ENCODE assay signal across 32 mouse cellular contexts in the genomic region with DNA sequence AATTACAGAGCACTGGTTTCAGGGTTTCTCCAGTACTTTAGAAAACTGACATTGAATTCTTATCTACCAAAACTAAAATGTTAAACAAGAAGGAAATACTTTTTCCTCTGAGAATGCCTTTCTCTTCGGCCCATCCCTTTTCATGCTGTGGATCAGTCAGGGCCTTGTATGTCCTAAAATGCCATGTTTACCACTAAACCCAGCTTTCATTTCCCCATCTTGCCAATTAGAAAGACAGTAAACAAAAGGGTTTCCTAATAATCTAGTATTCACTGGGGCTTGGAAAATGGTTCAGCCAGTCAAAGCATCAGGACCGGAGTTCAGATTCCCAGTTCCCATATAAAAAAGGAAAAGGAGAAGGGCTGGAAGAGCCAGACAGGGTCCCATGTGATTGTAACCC. TPM values are rescaled to one million over a fixed set of nuclear protein-coding genes. Genes with fewer than 3 reads are reported as not detected.
DNase-seq lines count a peak whose midpoint lies in the region; ATAC-seq and TF ChIP-seq lines count a peak whose summit lies in the region.
"Had no signal": no experiment of that assay in that cellular context is flagged by ENCODE, and none has a peak within 500 bp of the region (broad histone marks: within the 10 kb centered on the region; RNA-seq: fewer than 3 reads in every experiment).

No protein-coding gene starts in this region.

- no peak overlapping the region for H3K4me2 ChIP-seq in liver, embryonic 15.5 days
- H3K4me2 ChIP-seq: forebrain, embryonic 15.5 days; heart, embryonic 13.5 days; hindbrain, embryonic 14.5 days had no signal

- no peaks in the 10 kb centered on the region for H3K27me3 ChIP-seq in ES-Bruce4 (ENCODE audit: control insufficient read depth, insufficient read depth, low read length, poor library complexity, severe bottlenecking)
- H3K27me3 ChIP-seq in liver, embryonic 15.5 days, result no peaks in the 10 kb centered on the region
- H3K27me3 ChIP-seq: CH12.LX; forebrain, embryonic 15.5 days; heart, embryonic 13.5 days had no signal

- H3K36me3 ChIP-seq in ES-Bruce4 (ENCODE audit: control insufficient read depth, insufficient read depth, low read length, poor library complexity, severe bottlenecking), result peaks cover 24% of the 10 kb centered on the region
- H3K36me3 ChIP-seq in liver, embryonic 15.5 days (replicated peaks), result peaks cover 60% of the 10 kb centered on the region

- H3K4me3 ChIP-seq in gastrocnemius, adult 2 months, result no peak overlapping the region
- no peak overlapping the region for H3K4me3 ChIP-seq in ES-Bruce4 (ENCODE audit: low read depth, low read length)
- no peak overlapping the region for H3K4me3 ChIP-seq in liver, embryonic 15.5 days (replicated peaks)
- H3K4me3 ChIP-seq: forebrain, embryonic 10.5 days; forebrain, embryonic 15.5 days; heart, embryonic 10.5 days; heart, embryonic 13.5 days had no signal

- no peak for ATAC-seq in liver, embryonic 15.5 days (ENCODE audit: insufficient read depth)
- 0 out of 2 replicates have a peak, but pooled peaks have one; percentile 52 for ATAC-seq in monocyte, adult 5-6 weeks (replicated peaks; ENCODE audit: insufficient number of reproducible peaks, low FRiP score, low TSS enrichment, poor library complexity, severe bottlenecking)
- ATAC-seq: activated CD4-positive, CD25-positive, alpha-beta regulatory T cell, adult 4 months; forebrain, embryonic 15.5 days; hindbrain, postnatal 0 days; inflammation-experienced regulatory T-cells, adult 6 months had no signal

- DNase-seq in gastrocnemius, adult 2 months, result no peak
- no peak for DNase-seq in gastrocnemius, adult 18-20 months (ENCODE audit: low spot score)
- no peak for DNase-seq in heart, adult 8-10 months (ENCODE audit: low spot score)
- no peak for DNase-seq in Muller cell, postnatal 12 days (ENCODE audit: inconsistent ontology term)
- DNase-seq: adrenal gland, postnatal 10 days; adrenal gland, postnatal 36 days; B cell, adult 2 months; cerebellum, adult 18-20 months; cerebellum, adult 9-10 months; cerebellum, postnatal 14 days; gastrocnemius, postnatal 14 days; heart, adult 18-20 months; heart, postnatal 14 days; heart, postnatal 4 days had no signal

- 75% methylated on average over 2 of the region's 2 CpGs for WGBS in liver, embryonic 15.5 days (ENCODE audit: insufficient replicate concordance)

- TF ChIP-seq POLR2A in ES-Bruce4 (IDR thresholded peaks at IDR 0.05; ENCODE audit: insufficient read depth, low read length), result no peak

- intact Hi-C loops in gastrocnemius, adult 2 months (cut with DNase I), result no loop called here

- H3K4me1 ChIP-seq in ES-Bruce4 (ENCODE audit: control insufficient read depth, insufficient read depth, low read length), result peaks cover 1% of the 10 kb centered on the region
- peaks cover 32% of the 10 kb centered on the region for H3K4me1 ChIP-seq in liver, embryonic 15.5 days (replicated peaks)
- H3K4me1 ChIP-seq: forebrain, embryonic 10.5 days; heart, embryonic 10.5 days had no signal

- 0 out of 2 replicates have a peak overlapping the region, but pooled peaks have one; percentile 7 for H3K27ac ChIP-seq in gastrocnemius, adult 2 months
- H3K27ac ChIP-seq in ES-Bruce4 (ENCODE audit: insufficient read depth, low read length), result peak overlapping the region; percentile 44; the same call in 1 of the 2 replicates
- 0 out of 2 replicates have a peak overlapping the region, but pooled peaks have one; percentile 11 for H3K27ac ChIP-seq in liver, embryonic 15.5 days (replicated peaks)
- H3K27ac ChIP-seq: forebrain, embryonic 10.5 days; forebrain, embryonic 15.5 days; heart, embryonic 10.5 days; heart, embryonic 13.5 days; hindbrain, embryonic 14.5 days; hindbrain, postnatal 0 days had no signal

- no peak for TF ChIP-seq EP300 in ES-Bruce4 (IDR thresholded peaks at IDR 0.05; ENCODE audit: insufficient read depth, low read depth, low read length)

- H3K9ac ChIP-seq in ES-Bruce4 (ENCODE audit: low read depth, poor library complexity, severe bottlenecking), result no peak overlapping the region
- H3K9ac ChIP-seq in liver, embryonic 15.5 days, result no peak overlapping the region
- H3K9ac ChIP-seq: forebrain, embryonic 15.5 days; heart, embryonic 13.5 days; hindbrain, embryonic 14.5 days had no signal

- no peaks in the 10 kb centered on the region for H3K9me3 ChIP-seq in ES-Bruce4 (replicated peaks; ENCODE audit: control insufficient read depth, insufficient read depth, low read length, poor library complexity, severe bottlenecking)
- H3K9me3 ChIP-seq in liver, embryonic 15.5 days (replicated peaks), result no peaks in the 10 kb centered on the region
- H3K9me3 ChIP-seq: forebrain, embryonic 15.5 days; heart, embryonic 10.5 days; heart, embryonic 13.5 days had no signal

- no peak for TF ChIP-seq CTCF in gastrocnemius, adult 2 months (IDR thresholded peaks at IDR 0.05)
- TF ChIP-seq CTCF in ES-Bruce4 (IDR thresholded peaks at IDR 0.05; ENCODE audit: low read depth, low read length), result no peak

RNA-seq across cellular contexts. Expression of gene Sp3, which starts 14.8 kb away (rescaled TPM):
- total RNA-seq in gastrocnemius, adult 2 months (2021), result 10 to 100 TPM; 20.7 to 23.2 TPM
- total RNA-seq in gastrocnemius, adult 18-20 months (2021), result 10 to 100 TPM; 17.2 to 20.5 TPM
- 98.0 and 102 TPM in 2 replicates for polyA plus RNA-seq in ES-Bruce4 (2011; ENCODE audit: insufficient read depth, insufficient read length, low read depth, missing spikeins)
- 33.3 and 33.6 TPM in 2 replicates for polyA plus RNA-seq in liver, embryonic 15.5 days (2015; fragmentation: Nextera tagmentation; extraction: Ambion mirVana)
- total RNA-seq in monocyte, adult 5-6 weeks (2017), result 204 to 233 TPM (median 229 TPM) in 3 replicates
- 10 to 100 TPM; 31.0 to 34.0 (median 32.0) TPM for total RNA-seq in heart, adult 8-10 months (2022)

RNA-seq across cellular contexts. Expression of gene Gm11084, which starts 21.1 kb away (rescaled TPM):
- not detected for total RNA-seq in gastrocnemius, adult 2 months (2021)
- not detected for total RNA-seq in gastrocnemius, adult 18-20 months (2021)
- not detected in 2 replicates for polyA plus RNA-seq in ES-Bruce4 (2011; ENCODE audit: insufficient read depth, insufficient read length, low read depth, missing spikeins)
- polyA plus RNA-seq in liver, embryonic 15.5 days (2015; fragmentation: Nextera tagmentation; extraction: Ambion mirVana), result not detected in 2 replicates
- not detected in 3 replicates for total RNA-seq in monocyte, adult 5-6 weeks (2017)
- not detected for total RNA-seq in heart, adult 8-10 months (2022)
- total RNA-seq: adrenal gland, postnatal 10 days; adrenal gland, postnatal 36 days; CH12.LX; gastrocnemius, postnatal 14 days; gastrocnemius, postnatal 4 days; heart, adult 18-20 months; heart, postnatal 14 days; heart, postnatal 4 days; hindbrain, postnatal 0 days; MEL had no signal
- polyA plus RNA-seq: activated CD4-positive, CD25-positive, alpha-beta regulatory T cell, adult 4 months; embryonic facial prominence, embryonic 11.5 days; embryonic facial prominence, embryonic 14.5 days; forebrain, embryonic 10.5 days; forebrain, embryonic 15.5 days; heart, embryonic 10.5 days; heart, embryonic 13.5 days; heart, embryonic 16.5 days; hindbrain, embryonic 11.5 days; hindbrain, embryonic 14.5 days; hindbrain, postnatal 0 days; inflammation-experienced regulatory T-cells, adult 6 months had no signal
